Mouse (Mus musculus): ENCODE measurements around the gene Asic2. TPM values are rescaled to one million over a fixed set of nuclear protein-coding genes. Genes with fewer than 3 reads are reported as not detected.

Asic2 gene
- total and polyA plus RNA-seq, 3 experiments = not detected

GRCm38 (mm10) chr11:80835841-80836240, 1132.4 kb downstream of the Asic2 start:
- no peak overlapping the region for H3K9ac ChIP-seq (ENCODE audit: control insufficient read depth, low read depth, low read length, poor library complexity, severe bottlenecking)
- no peak for DNase-seq (ENCODE audit: low read depth, low spot score)
- H3K4me1 ChIP-seq (ENCODE audit: control insufficient read depth in 1 of 2, insufficient read depth in 2 of 2, low read length in 2 of 2) = no peaks in the 10 kb centered on the region
- no peaks in the 10 kb centered on the region for H3K9me3 ChIP-seq (replicated peaks; ENCODE audit: insufficient read depth, low read length)
- no peaks in the 10 kb centered on the region for H3K79me2 ChIP-seq (ENCODE audit: control insufficient read depth, insufficient read depth, low read length, poor library complexity)
- TF ChIP-seq SMC3 (IDR thresholded peaks at IDR 0.05; ENCODE audit: low read depth, low read length) = no peak
- TF ChIP-seq HCFC1 (IDR thresholded peaks at IDR 0.05; ENCODE audit: low read depth, low read length) = no peak
- no peak for TF ChIP-seq JUND (IDR thresholded peaks at IDR 0.05; ENCODE audit: low read depth, low read length)
- TF ChIP-seq POLR2AphosphoS5 (IDR thresholded peaks at IDR 0.05; ENCODE audit: borderline replicate concordance, low read depth, low read length) = no peak
- no peak for TF ChIP-seq E2F4 (IDR thresholded peaks at IDR 0.05; ENCODE audit: borderline replicate concordance, low read depth, low read length)
- no peak for TF ChIP-seq GABPA (IDR thresholded peaks at IDR 0.05; ENCODE audit: low read depth, low read length)
- TF ChIP-seq MXI1 (IDR thresholded peaks at IDR 0.05; ENCODE audit: low read depth, low read length) = no peak
- no peak for TF ChIP-seq ZNF384 (IDR thresholded peaks at IDR 0.05; ENCODE audit: low read depth, low read length)
- TF ChIP-seq MYB (IDR thresholded peaks at IDR 0.05; ENCODE audit: low read depth, low read length) = no peak
- TF ChIP-seq KAT2A (conservative IDR thresholded peaks at IDR 0.05; ENCODE audit: low read depth, low read length) = no peak
- no peak for TF ChIP-seq TCF12 (IDR thresholded peaks at IDR 0.05; ENCODE audit: low read depth, low read length)
- TF ChIP-seq NELFE (IDR thresholded peaks at IDR 0.05; ENCODE audit: low read depth, low read length) = no peak
- no peak for TF ChIP-seq CTCF (IDR thresholded peaks at IDR 0.05 in 2 of 3, conservative IDR thresholded peaks at IDR 0.05 in 1 of 3; ENCODE audit: control insufficient read depth in 1 of 3, insufficient read depth in 1 of 3, low read depth in 2 of 3, low read length in 3 of 3, poor library complexity in 1 of 3, severe bottlenecking in 1 of 3)
- no peak for TF ChIP-seq EP300 (IDR thresholded peaks at IDR 0.05; ENCODE audit: low read depth in 1 of 2, low read length in 2 of 2)
- peaks cover 2 to 9% of the 10 kb centered on the region in 2 experiments; a peak in 3 of 4 replicates for H3K27me3 ChIP-seq (ENCODE audit: control insufficient read depth in 1 of 2, insufficient read depth in 2 of 2, low read length in 2 of 2)
- no peaks in the 10 kb centered on the region for H3K36me3 ChIP-seq (ENCODE audit: control insufficient read depth in 1 of 2, insufficient read depth in 2 of 2, low read length in 2 of 2)
- no peak overlapping the region for H3K4me3 ChIP-seq (ENCODE audit: control insufficient read depth in 1 of 2, insufficient read depth in 1 of 2, low read depth in 2 of 2, low read length in 2 of 2)
- H3K27ac ChIP-seq (ENCODE audit: control insufficient read depth, low read depth, low read length) = no peak overlapping the region

- H3K4me3 ChIP-seq (ENCODE audit: control insufficient read depth in 1 of 2, insufficient read depth in 1 of 2, low read depth in 2 of 2, low read length in 2 of 2) = no peak overlapping the region
- no peak for TF ChIP-seq KAT2A (conservative IDR thresholded peaks at IDR 0.05; ENCODE audit: low read depth, low read length)
- TF ChIP-seq MYC (IDR thresholded peaks at IDR 0.05; ENCODE audit: low read depth, low read length) = no peak
- TF ChIP-seq ZMIZ1 (IDR thresholded peaks at IDR 0.05; ENCODE audit: low read depth, low read length) = no peak
- no peak for TF ChIP-seq MXI1 (IDR thresholded peaks at IDR 0.05; ENCODE audit: low read depth, low read length)
- TF ChIP-seq ETS1 (IDR thresholded peaks at IDR 0.05; ENCODE audit: low read depth, low read length) = no peak
- no peak for TF ChIP-seq EP300 (IDR thresholded peaks at IDR 0.05; ENCODE audit: low read depth in 1 of 2, low read length in 2 of 2)
- TF ChIP-seq GABPA (IDR thresholded peaks at IDR 0.05; ENCODE audit: low read depth, low read length) = no peak
- TF ChIP-seq SMC3 (IDR thresholded peaks at IDR 0.05; ENCODE audit: low read depth, low read length) = no peak
- no peak for TF ChIP-seq MAX (IDR thresholded peaks at IDR 0.05; ENCODE audit: low read length)
- TF ChIP-seq JUND (IDR thresholded peaks at IDR 0.05; ENCODE audit: low read depth, low read length) = no peak
- TF ChIP-seq BHLHE40 (IDR thresholded peaks at IDR 0.05; ENCODE audit: borderline replicate concordance, low read depth, low read length) = no peak
- TF ChIP-seq RCOR1 (IDR thresholded peaks at IDR 0.05; ENCODE audit: low read depth, low read length) = no peak
- no peak for TF ChIP-seq ELF1 (IDR thresholded peaks at IDR 0.05; ENCODE audit: low read depth, low read length)
- no peak for TF ChIP-seq GATA1 (IDR thresholded peaks at IDR 0.05; ENCODE audit: low read depth, low read length)
- no peak for TF ChIP-seq ZKSCAN1 (IDR thresholded peaks at IDR 0.05; ENCODE audit: low read depth, low read length)
- no peaks in the 10 kb centered on the region for H3K9me3 ChIP-seq (replicated peaks; ENCODE audit: insufficient read depth, low read length)
- H3K27ac ChIP-seq (ENCODE audit: control insufficient read depth, low read depth, low read length) = no peak overlapping the region
- H3K27me3 ChIP-seq (ENCODE audit: control insufficient read depth in 1 of 2, insufficient read depth in 2 of 2, low read length in 2 of 2) = peaks cover 2 to 9% of the 10 kb centered on the region in 2 experiments; a peak in 3 of 4 replicates
- H3K4me1 ChIP-seq (ENCODE audit: control insufficient read depth in 1 of 2, insufficient read depth in 2 of 2, low read length in 2 of 2) = no peaks in the 10 kb centered on the region
- no peak for DNase-seq (ENCODE audit: low read depth, low spot score)
- no peak overlapping the region for H3K9ac ChIP-seq (ENCODE audit: control insufficient read depth, low read depth, low read length, poor library complexity, severe bottlenecking)
- no peaks in the 10 kb centered on the region for H3K79me2 ChIP-seq (ENCODE audit: control insufficient read depth, insufficient read depth, low read length, poor library complexity)
- no peaks in the 10 kb centered on the region for H3K36me3 ChIP-seq (ENCODE audit: control insufficient read depth in 1 of 2, insufficient read depth in 2 of 2, low read length in 2 of 2)
Measured at GRCm38 (mm10) chr11:80835395-80835794, 1132.9 kb downstream of the Asic2 start.
